Mouse (Mus musculus): ENCODE data around the gene Acrbp. TPM values are rescaled to one million over a fixed set of nuclear protein-coding genes. Genes with fewer than 3 reads are reported as not detected.

The Acrbp gene
- 10 to 100 TPM; 15.8 to 19.3 TPM for total RNA-seq (2023)

DNA sequence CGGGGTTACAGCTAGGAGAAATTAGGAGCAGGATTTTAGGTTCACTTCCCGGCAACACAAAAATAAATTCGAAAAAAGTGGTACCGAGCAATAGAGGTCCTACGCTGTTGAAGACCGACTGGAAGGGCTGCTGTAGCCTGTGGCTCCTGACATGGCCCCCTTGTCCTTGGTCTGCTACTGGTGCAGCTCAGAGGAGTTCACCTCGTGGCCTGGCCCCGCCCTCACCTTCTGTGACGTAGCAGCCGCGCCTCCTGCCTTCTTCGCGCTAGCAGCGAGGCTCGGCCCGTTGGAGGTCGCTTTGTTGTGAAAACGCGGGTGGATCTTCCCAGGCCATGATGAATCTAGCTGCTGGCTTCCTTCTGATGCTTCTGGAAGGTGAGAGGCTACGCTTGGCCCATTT, at the start of gene Acrbp:
TSS of gene Acrbp (plus strand) at position 12 of the 400 bp plus-strand sequence.

DNA sequence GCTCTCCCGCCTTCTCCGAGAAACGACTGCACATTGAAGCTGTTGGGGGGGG, 40.5 kb upstream of the Acrbp start, which contains the start of gene Zfp384:
TSS of gene Zfp384 (plus strand) at position 17 of the 52 bp plus-strand sequence.

DNA sequence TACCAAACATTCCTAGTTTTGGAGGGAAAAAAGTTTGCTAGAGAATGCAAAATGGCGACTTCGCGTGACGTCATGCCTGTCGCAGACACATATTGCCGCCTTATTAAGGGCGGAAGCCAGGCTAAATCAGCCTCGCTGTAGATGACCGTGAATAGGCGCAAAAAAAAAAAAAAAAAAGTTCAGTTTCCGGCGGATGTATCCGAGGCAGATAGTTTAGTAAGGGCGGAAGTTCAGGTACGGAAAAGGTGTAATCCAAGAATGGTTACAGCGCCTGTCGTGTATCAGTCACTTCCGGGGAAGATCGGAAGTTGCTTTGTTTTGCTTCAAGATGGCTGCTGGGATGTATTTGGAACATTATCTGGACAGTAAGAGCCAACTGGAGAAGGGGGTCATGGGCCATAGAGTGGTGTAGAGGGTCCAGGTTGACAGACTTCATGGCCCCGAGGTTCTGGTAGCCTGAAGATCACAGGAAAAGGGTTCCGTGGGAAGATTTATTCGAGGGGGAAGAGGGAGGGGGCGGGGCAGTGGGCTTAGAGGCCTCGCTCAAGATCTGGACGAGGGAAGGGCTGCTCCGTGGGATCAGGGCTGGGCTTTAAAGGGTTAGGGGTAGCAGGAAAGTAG, 9.8 kb upstream of the Acrbp start, which contains the start of gene Ing4:
TSS of gene Ing4 (plus strand) at position 228 of the 621 bp plus-strand sequence.

GRCm38 (mm10) chr6:125067571-125067995, 18.1 kb downstream of the Acrbp start, which contains the start of gene Lpar5:
Lpar5 (plus strand) TSS chr6:125067920.

GRCm38 (mm10) chr6:125095391-125096278, 46.1 kb downstream of the Acrbp start, which contains the start of gene Chd4:
Chd4 (plus strand) TSS chr6:125095981.

Other genes starting within 250 kb of the Acrbp start
- gene Spsb2, start 241.0 kb upstream of the Acrbp start, total RNA-seq (2023) = 1 to 10 TPM; 1.1 to 3.6 TPM
- 10 to 100 TPM; 37.5 to 43.1 TPM for gene Tpi1, start 235.4 kb upstream of the Acrbp start, total RNA-seq (2023)
- gene Usp5, start 220.2 kb upstream of the Acrbp start, total RNA-seq (2023) = 10 to 100 TPM; 66.7 to 74.2 TPM
- gene Cdca3, start 220.1 kb upstream of the Acrbp start, total RNA-seq (2023) = 1 to 10 TPM; 3.1 to 7.1 TPM
- gene Gnb3, start 209.4 kb upstream of the Acrbp start, total RNA-seq (2023) = not detected
- under 1 TPM; 0.21 to 0.64 TPM for gene P3h3, start 191.9 kb upstream of the Acrbp start, total RNA-seq (2023)
- gene Gpr162, start 185.7 kb upstream of the Acrbp start, total RNA-seq (2023) = 1 to 10 TPM; 1.7 to 2.3 TPM
- gene Cd4, start 161.5 kb upstream of the Acrbp start, total RNA-seq (2023) = 100 to 1,000 TPM; 241 to 278 TPM
- 10 to 100 TPM in 1 of 2 experiments, 1 to 10 TPM in 1; 8.8 to 10.2 TPM for gene Lag3, start 138.0 kb upstream of the Acrbp start, total RNA-seq (2023)
- 10 to 100 TPM; 43.8 to 56.4 TPM for gene Ptms, start 129.6 kb upstream of the Acrbp start, total RNA-seq (2023)
- gene Mlf2, start 118.3 kb upstream of the Acrbp start, total RNA-seq (2023) = 100 to 1,000 TPM in 1 of 2 experiments, 10 to 100 TPM in 1; 90.3 to 110 TPM
- gene Cops7a, start 84.2 kb upstream of the Acrbp start, total RNA-seq (2023) = 10 to 100 TPM; 37.3 to 49.3 TPM
- gene Pianp, start 53.0 kb upstream of the Acrbp start, total RNA-seq (2023) = under 1 TPM; 0.90 to 0.98 TPM
- 10 to 100 TPM; 78.2 to 92.7 TPM for gene Zfp384, start 40.5 kb upstream of the Acrbp start, total RNA-seq (2023)
- gene Ing4, start 9.9 kb upstream of the Acrbp start, total RNA-seq (2023) = 10 to 100 TPM; 76.9 to 88.3 TPM
- gene Lpar5, start 18.2 kb downstream of the Acrbp start, total RNA-seq (2023) = 10 to 100 TPM; 24.2 to 32.6 TPM
- 100 to 1,000 TPM; 305 to 319 TPM for gene Chd4, start 46.3 kb downstream of the Acrbp start, total RNA-seq (2023)
- 10 to 100 TPM; 40.2 to 48.8 TPM for gene Nop2, start 82.2 kb downstream of the Acrbp start, total RNA-seq (2023)
- 10 to 100 TPM; 32.4 to 38.0 TPM for gene Iffo1, start 95.6 kb downstream of the Acrbp start, total RNA-seq (2023)
- gene Gapdh, start 116.8 kb downstream of the Acrbp start, total RNA-seq (2023) = 100 to 1,000 TPM; 489 to 500 TPM
- gene Ncapd2, start 142.0 kb downstream of the Acrbp start, total RNA-seq (2023) = 10 to 100 TPM; 37.7 to 50.9 TPM
- gene Mrpl51, start 142.1 kb downstream of the Acrbp start, total RNA-seq (2023) = 10 to 100 TPM; 31.9 to 37.3 TPM
- gene Vamp1, start 165.9 kb downstream of the Acrbp start, total RNA-seq (2023) = 100 to 1,000 TPM; 124 to 130 TPM
- gene Tapbpl, start 182.2 kb downstream of the Acrbp start, total RNA-seq (2023) = 10 to 100 TPM; 50.8 to 54.1 TPM
- 100 to 1,000 TPM; 272 to 287 TPM for gene Cd27, start 187.3 kb downstream of the Acrbp start, total RNA-seq (2023)
- gene Tuba3a, start 236.4 kb downstream of the Acrbp start, total RNA-seq (2023) = not detected